Mouse (Mus musculus) brown adipose tissue, adult 24 weeks (tissue): ENCODE measurements around the gene Atxn7l1. TPM values are rescaled to one million over a fixed set of nuclear protein-coding genes. Genes with fewer than 3 reads are reported as not detected.

Experiments
- H3K27ac ChIP-seq: fragments of 200-500 bp; replicated peaks from 2 replicates; pipeline ENCODE4 v1.5.1; 2012; ENCODE audit warnings: low read depth, mild to moderate bottlenecking, low read length
- H3K4me1 ChIP-seq: fragments of 200-500 bp; 2 replicates; pipeline ENCODE4 v1.6.1; 2012; ENCODE audit warnings: low read length, mixed read lengths; ENCODE audit not compliant: control insufficient read depth, insufficient read depth, insufficient read length
- H3K4me3 ChIP-seq: fragments of 200-500 bp; 2 replicates; pipeline ENCODE4 v1.5.1; 2012; ENCODE audit warnings: low read depth, mild to moderate bottlenecking, low read length, moderate library complexity; ENCODE audit not compliant: insufficient read depth
- polyA plus RNA-seq: library from polyadenylated mRNA; stranded (reverse); fragments of >200 nt; gene quantifications from 2 replicates; pipeline ENCODE4 v1.2.4, GENCODE M21; 2012; ENCODE audit not compliant: missing spikeins, insufficient read depth, insufficient read length

The Atxn7l1 gene
- polyA plus RNA-seq, 1 experiment: 22.9 TPM

DNA sequence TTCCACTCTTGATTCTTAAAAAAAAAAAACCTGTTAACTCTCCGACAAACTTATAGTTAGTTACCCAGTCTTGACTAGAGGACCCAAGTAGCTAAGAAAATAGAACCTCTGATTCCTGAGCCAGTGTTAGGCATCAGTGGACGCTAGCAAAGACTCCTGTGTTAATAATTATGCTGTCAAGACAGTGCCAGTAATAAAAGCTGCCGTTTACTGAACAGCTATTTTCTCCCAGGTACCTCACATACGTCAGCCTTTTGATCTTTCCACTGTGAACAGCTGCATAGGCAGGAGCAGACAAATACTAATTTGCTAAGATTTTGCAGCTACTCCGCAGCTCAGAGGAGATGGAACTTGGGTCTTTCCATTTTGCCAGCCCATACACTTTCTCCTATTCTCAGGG is 20.1 kb downstream of the Atxn7l1 start:
- H3K4me1 ChIP-seq: peaks cover 12% of the 10 kb centered on the region
- no peak overlapping the region for H3K4me3 ChIP-seq
- H3K27ac ChIP-seq: no peak overlapping the region

DNA sequence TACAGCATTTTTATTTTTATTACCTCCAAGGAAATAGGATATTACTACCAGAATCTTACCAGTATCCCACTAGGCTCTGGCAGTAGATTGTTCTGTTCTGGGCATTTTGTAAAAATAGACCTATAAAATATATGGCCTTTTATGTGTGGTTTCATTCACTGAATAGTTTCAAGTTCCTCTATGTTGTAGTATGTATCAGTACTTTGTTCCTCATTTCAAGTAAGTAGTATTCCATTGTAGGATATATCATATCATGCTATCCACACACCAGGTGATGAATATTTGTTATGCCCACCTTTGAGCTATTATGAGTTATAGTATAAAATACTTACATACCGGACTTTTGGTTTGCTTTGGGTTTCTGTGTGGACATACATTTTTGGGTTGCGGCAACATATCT is 21.0 kb downstream of the Atxn7l1 start:
- peaks cover 12% of the 10 kb centered on the region for H3K4me1 ChIP-seq
- no peak overlapping the region for H3K4me3 ChIP-seq
- H3K27ac ChIP-seq: no peak overlapping the region

DNA sequence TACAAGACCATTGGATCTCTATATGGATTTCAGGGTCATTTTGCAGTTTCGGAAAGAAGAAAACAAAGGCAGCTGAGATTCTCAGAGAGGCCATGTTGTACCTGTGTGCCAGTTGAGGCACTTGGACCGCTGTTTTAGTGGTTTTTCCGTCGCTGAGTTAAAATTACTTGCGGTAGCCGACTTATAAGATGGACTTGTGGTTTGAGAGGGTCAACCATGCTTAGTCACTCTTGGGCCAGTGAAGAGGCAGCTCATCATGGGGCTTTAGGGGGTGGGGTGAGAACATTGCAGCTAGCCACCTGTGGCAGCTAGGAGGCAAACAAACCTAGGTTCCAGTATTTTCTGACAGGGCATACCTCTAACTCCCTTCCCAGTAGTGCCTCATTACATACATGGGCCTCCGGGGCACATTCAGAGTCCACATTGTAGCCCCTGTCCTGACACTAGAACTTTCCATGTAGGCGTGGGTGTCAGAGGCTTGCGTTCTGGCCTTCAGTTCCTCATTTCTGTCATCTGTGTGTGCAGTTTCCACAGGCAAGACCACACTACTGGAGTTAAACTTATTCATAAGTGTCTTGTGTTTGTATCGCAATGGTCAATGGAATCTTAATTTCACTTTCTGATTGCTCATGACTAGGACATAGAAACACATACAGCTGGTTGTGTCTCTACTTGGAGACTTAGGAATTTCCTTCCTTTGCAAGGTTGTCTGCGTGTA is 22.4 kb downstream of the Atxn7l1 start:
- Histone ChIP-seq H3K4me3 (no peak overlapping the region), H3K27ac (0 out of 2 replicates have a peak overlapping the region, but pooled peaks have one; percentile 40), H3K4me1 (peaks cover 20% of the 10 kb centered on the region)

DNA sequence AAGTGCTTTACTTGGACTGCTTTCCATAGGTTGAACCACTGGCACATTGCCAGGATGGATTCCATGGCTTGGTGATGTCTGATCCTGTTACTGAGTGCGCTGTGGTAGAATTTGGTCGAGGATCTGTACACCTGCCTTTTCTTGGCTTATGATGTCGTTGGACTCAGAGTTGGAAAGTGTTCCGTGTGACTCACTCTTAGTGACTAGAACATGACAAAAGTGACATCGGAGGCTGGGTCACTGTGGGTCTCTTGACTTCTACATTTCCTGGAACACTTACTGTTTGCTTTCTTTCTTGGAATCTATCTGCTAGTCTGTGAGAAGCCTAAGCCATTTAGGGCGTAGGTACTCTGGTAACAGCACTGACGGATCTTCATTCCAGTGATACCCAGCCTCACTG is 23.3 kb downstream of the Atxn7l1 start:
- Histone ChIP-seq H3K4me3 (no peak overlapping the region), H3K4me1 (peaks cover 22% of the 10 kb centered on the region), H3K27ac (no peak overlapping the region)

DNA sequence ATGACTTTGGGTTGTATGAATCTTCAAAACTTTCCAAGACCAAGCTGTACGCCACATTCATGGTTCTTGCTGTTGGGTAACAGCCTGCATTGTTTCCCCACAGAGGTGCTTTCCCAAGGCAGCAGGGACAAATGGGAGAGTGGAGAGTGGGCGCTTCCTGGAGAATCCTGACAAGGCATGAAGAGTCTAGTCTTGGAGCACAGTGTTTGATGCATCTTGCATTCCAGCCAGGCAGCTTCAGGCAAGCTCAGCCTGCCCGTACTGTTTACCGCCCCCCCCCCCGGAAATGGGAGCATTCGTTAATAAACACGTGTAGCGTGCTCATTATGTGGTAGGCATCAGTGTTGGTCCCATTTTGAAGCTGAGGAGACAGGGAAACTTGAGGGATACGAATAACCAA is 25.4 kb downstream of the Atxn7l1 start:
- Histone ChIP-seq H3K4me1 (peaks cover 22% of the 10 kb centered on the region), H3K4me3 (no peak overlapping the region), H3K27ac (no peak overlapping the region)

DNA sequence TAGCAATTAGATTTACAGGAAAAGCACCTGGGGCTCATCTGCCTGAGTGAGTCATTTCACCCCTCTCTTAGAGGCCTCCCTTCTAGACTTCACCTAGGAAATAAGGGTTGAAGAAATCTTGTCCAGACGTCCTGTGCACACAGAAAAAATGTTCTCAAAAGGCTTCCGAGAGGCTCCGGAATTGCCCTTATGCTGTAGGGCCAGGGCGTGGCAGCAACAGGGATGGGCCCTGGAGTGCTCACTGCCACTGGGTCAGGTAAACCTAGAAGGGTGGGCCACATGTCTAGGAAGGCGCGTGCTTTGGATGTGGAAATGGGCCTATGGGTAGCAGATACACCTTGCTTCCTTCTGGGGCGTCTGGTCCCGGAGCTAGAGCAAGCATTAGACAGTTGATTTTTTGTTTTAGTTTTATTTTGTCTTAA is 26.2 kb downstream of the Atxn7l1 start:
- no peak overlapping the region for H3K4me3 ChIP-seq
- peaks cover 22% of the 10 kb centered on the region for H3K4me1 ChIP-seq
- H3K27ac ChIP-seq: no peak overlapping the region

DNA sequence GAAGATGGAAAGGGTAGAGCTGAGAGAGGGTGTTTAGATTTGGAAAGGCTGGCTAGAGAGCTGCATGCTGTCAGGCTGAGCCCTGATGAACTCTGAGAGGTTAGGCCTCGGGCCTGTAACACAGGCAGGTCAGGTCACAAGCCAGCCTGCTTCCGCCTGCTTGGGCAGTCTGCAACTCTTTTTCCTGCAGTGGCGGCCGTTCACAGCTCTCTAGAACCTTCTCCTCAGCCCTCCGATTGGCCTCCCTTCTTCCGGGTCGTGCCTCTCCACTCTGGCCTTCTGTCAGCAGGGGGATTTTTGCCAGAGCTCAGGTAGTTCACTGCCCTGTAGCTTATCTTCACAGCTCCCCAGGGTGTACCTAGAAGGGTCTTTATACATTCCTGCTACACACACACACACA is 26.7 kb downstream of the Atxn7l1 start:
- H3K27ac ChIP-seq: no peak overlapping the region
- no peak overlapping the region for H3K4me3 ChIP-seq
- H3K4me1 ChIP-seq: peaks cover 22% of the 10 kb centered on the region

DNA sequence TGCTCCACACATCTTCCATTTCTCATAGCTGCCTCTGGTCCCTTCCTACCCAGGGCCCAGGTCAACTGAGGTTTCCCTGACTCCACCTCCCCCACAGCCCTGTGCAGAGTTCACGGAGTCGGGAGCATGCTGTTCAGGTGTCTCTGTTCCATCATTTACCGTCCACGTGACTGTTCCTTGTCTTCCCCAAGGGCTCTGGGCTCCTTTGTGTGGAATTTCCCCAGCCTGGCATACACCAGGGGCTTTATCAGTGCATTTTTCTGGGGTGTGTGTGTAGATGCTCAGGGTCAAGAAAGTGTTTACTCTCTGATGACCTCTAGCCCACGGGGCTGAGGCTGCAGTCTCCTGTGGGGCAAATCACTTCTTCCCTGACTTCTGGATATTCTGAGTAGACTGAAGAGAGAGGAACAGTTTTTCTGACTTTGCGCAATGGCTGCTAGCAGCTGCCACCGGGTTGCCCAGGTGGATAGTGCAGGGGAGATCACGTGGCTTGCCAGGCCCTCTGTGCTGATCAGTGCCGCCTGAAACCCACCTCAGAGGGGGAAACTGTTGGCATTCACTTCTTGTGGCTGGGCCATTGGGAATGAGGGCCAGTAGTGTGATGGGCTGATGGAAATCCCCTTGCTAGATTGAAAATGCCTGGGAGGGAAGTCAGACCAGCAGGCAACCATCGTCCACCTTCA is 27.3 kb downstream of the Atxn7l1 start:
- Histone ChIP-seq H3K27ac (peak overlapping the region; percentile 12; the same call in 1 of the 2 replicates), H3K4me1 (peaks cover 19% of the 10 kb centered on the region), H3K4me3 (no peak overlapping the region)

DNA sequence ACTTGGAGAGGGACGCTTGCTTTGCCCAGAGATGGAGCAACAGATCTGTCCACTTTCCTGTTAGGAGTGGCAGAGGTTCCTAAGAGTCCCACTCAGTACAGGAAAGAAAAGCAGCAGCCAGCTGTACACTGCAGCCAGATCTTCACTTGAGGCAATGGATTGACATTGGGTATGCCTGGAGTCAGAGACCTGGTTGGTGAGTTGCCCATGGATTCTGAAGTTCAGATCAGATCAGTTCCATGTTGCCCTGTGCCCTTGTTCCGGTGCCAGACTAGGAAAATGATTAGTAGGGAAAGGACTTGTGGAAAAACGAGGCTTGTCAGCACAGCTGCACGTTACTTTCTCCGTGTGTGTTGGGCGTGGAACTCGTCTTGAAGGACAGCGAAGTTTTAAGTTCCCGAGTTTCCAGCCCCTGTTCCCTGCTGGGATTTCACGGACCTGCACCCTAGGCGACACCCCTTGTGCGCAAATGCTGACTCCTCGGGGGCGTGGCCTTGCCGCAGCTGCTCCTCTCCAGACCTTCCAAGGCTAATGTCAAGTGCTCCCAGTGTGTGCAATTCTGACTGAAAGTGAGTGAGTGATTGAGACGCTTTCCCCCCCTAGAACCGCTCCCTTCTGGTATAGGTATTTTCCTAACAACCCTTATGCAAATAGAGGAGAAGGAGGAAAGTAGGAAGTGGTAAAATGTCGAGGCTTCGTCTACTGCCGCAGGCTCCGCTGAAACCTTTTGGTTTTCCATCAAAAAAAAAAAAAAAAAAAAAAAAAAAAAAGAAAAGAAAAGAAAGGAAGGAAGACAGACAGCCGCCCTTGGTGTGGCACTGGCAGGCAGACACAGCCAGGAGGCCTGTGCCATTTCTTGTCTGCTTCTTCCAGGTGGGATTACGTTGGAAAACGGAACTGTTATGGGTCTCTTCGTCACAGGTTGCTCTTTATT is 28.4 kb downstream of the Atxn7l1 start:
- Histone ChIP-seq H3K4me1 (peaks cover 21% of the 10 kb centered on the region), H3K27ac (peak overlapping the region; percentile 75), H3K4me3 (peak overlapping the region; percentile 47)

DNA sequence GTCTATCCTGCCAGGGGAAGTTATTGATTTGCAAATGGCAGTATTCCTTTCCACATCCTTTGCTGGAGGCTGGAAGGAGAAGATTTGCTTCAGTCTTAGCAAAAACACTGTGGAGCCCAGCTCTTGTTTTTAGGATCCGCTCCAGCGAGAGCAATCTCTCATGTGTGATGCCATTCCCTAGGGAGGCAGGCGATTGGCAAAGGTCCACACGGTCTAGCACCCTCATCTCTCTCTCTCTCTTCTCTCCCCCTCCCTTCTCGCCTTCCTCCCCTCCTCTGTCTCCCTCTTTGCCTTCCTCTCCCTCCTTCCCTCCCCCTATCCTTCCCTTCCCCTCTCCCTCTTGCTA is 29.0 kb downstream of the Atxn7l1 start:
- H3K27ac ChIP-seq: no peak overlapping the region
- H3K4me1 ChIP-seq: peaks cover 21% of the 10 kb centered on the region
- H3K4me3 ChIP-seq: peak overlapping the region; percentile 4; the same call in 1 of the 2 replicates

DNA sequence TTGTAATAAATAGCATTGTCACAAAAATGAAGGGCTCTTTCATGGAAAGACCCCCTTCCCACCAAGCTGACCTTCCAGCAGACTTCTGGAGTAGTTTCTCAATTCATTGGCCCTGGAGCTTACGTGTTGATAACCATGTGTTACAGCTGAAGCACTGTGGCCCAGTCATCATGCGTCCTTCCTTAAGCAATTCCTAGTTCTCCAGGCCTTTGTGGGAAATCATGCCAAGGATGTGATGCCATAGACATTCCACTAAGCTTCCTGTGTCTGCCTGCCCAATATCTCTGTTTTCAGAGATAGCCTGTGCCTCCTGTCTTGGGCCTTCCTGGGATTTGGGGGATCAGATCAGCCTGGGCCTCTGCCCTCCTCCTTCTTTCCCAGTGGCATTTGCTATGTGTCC is 32.9 kb downstream of the Atxn7l1 start:
- no peak overlapping the region for H3K4me3 ChIP-seq
- peaks cover 10% of the 10 kb centered on the region for H3K4me1 ChIP-seq
- no peak overlapping the region for H3K27ac ChIP-seq

DNA sequence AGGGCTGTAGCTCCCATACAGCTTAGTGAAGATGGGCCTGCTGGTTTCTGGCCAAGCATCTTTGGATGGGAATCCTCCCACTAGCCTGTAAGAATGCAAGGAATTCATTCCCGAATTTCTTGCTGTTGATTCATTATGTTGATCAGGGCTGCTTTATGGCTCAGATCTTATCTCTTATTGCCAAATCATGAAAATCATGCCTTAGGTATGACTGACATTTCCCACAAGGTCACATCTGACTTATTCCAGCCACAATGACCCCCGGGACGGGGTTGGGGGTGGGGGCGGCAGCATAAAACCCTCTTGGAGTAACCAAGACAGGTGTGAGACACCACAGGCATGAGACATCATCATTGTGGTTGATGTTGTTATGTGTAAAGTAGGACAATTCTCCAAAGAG is 34.4 kb downstream of the Atxn7l1 start:
- H3K27ac ChIP-seq: no peak overlapping the region
- H3K4me3 ChIP-seq: no peak overlapping the region
- H3K4me1 ChIP-seq: peaks cover 8% of the 10 kb centered on the region

DNA sequence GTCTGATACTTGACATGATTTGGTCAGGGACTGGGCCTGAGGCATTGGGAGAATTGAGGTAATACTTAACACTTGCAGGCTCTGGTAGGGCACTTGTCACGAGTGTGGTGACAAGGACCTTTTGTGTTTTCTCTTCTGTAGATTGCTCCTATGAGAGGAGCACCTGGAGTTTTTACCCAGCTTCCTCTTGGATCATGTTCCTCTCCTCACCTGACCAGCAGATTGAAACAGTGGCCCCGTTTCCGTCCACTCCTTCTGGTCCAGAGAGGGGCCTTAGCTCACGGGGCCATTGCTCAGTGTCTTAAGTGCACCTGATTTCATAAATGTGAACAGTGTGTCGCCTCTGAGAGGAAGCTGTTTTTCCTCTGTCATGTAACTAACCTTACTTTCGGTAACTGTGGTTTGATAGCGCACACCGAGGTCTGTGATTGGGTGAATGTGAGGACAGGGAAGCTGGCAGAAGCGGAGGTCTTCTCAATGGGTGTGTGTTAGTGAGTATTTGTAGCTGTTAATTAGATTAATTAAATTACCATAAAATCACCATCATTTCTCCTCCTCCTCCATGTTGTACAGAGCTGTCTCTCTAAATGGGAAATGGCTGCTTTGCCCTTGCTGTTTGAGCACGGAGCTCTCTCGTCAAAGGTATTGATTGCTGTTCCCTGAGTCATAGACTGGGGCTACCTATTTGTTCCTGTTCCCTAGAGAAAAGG is 35.1 kb downstream of the Atxn7l1 start:
- no peak overlapping the region for H3K4me3 ChIP-seq
- no peak overlapping the region for H3K27ac ChIP-seq
- peaks cover 8% of the 10 kb centered on the region for H3K4me1 ChIP-seq

DNA sequence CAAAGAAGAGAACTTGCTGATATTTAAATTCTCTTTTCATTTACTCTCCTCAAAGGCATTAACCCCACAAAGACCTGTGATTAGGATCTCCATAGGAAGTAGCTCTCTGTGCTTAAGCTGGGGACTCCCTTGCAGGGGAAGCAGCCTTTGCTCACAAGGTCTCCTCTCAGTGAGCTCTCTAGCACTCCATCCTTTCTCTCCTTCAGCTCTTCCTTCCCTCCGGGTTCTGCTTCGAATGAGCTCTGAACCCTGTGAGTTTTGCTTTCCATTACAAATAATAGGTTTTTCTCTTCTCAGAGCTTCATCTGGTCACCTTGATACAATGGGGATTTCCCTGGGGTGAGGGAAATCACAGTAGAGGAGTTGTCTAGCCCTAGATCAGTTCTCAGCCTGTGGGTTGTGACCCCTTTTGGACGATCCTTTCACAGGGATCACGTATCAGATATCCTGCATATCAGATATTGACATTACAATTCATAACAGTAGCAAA is 35.7 kb downstream of the Atxn7l1 start:
- no peak overlapping the region for H3K27ac ChIP-seq
- no peak overlapping the region for H3K4me3 ChIP-seq
- peaks cover 8% of the 10 kb centered on the region for H3K4me1 ChIP-seq

DNA sequence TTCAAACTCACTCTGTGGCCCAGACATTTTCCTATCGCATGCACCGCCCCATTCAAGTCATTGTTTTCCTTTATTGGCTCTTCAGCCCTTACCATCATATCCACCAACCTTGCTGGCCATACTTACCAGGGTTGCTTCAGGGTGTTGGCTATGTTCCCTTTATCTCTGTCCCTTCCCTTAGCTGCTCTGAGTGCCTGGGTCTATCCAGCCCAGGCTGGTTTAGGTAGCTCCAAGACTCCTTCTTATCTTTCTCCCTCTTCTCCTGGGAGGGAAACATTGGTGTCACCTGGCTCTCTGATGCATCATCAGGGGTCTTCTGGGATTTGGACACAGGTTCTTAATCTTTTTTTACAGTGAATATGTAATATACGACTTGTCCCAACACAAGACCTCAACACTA is 36.6 kb downstream of the Atxn7l1 start:
- H3K4me1 ChIP-seq: peaks cover 8% of the 10 kb centered on the region
- H3K4me3 ChIP-seq: no peak overlapping the region
- no peak overlapping the region for H3K27ac ChIP-seq
